Comparison of ENCODE assay signal across 17 mouse cellular contexts in the genomic region with DNA sequence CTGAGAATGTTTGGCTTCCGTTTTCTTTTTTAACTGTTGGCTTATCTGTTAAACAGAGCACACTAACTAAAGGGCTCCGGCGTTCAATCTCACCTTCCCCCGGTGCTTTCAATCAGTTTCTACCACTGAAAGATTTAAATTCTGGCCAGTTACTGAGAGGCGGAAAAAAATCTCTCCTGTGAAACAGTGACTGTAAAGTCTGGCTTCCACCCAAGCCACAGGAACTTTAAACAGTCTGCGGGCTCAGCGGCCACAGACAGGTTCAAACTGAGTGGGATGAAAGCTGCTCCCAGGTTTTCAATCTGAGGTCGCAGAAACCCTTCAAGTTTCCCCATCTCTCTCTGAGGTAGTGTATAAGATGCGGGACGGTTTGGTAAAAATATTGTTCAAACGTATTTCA.
A peak's percentile ranks its signal among the peaks of the same experiment; 100 is the strongest.
DNase-seq lines count a peak whose midpoint lies in the region; ATAC-seq lines count a peak whose summit lies in the region.
"Had no signal": no experiment of that assay in that cellular context is flagged by ENCODE, and none has a peak within 500 bp of the region (broad histone marks: within the 10 kb centered on the region; RNA-seq: fewer than 3 reads in every experiment).

No protein-coding gene starts in this region.

- 0 out of 2 replicates have a peak, but pooled peaks cover 5% of the 10 kb centered on the region for H3K4me1 ChIP-seq in embryonic facial prominence, embryonic 14.5 days (ENCODE audit: control insufficient read depth, insufficient read depth, low read length)
- H3K4me1 ChIP-seq in embryonic facial prominence, embryonic 10.5 days, result no peaks in the 10 kb centered on the region
- H3K4me1 ChIP-seq: forebrain, embryonic 15.5 days had no signal

- ATAC-seq in embryonic facial prominence, embryonic 14.5 days (ENCODE audit: low read depth), result no peak
- peak; percentile 39; the same call in 1 of the 2 replicates for ATAC-seq in megakaryocyte progenitor cell, adult 5-6 weeks (replicated peaks; ENCODE audit: poor library complexity)
- ATAC-seq: forebrain, embryonic 15.5 days had no signal

- no peak overlapping the region for H3K4me3 ChIP-seq in embryonic facial prominence, embryonic 14.5 days (ENCODE audit: low read depth, low read length)
- H3K4me3 ChIP-seq in embryonic facial prominence, embryonic 10.5 days, result no peak overlapping the region
- H3K4me3 ChIP-seq: forebrain, embryonic 15.5 days; gastrocnemius, adult 2 months; layer of hippocampus, adult 2 months had no signal

- H3K27ac ChIP-seq in embryonic facial prominence, embryonic 14.5 days (replicated peaks; ENCODE audit: low read depth, low read length), result no peak overlapping the region
- H3K27ac ChIP-seq in embryonic facial prominence, embryonic 10.5 days (replicated peaks), result no peak overlapping the region
- H3K27ac ChIP-seq: forebrain, embryonic 15.5 days; gastrocnemius, adult 2 months; layer of hippocampus, adult 2 months; liver, embryonic 14.5 days; stomach, postnatal 0 days had no signal

- 0 out of 2 replicates have a peak overlapping the region, but pooled peaks have one; percentile 19 for H3K4me2 ChIP-seq in embryonic facial prominence, embryonic 14.5 days (ENCODE audit: low read depth, low read length)
- H3K4me2 ChIP-seq: forebrain, embryonic 15.5 days had no signal

- DNase-seq in embryonic facial prominence, embryonic 14.5 days (ENCODE audit: low spot score), result peak; percentile 82
- DNase-seq in embryonic facial prominence, embryonic 10.5 days (ENCODE audit: low spot score), result no peak
- DNase-seq in ovary, adult 18-20 months (ENCODE audit: low spot score), result peak; percentile 10
- DNase-seq in ovary, postnatal 10 days (ENCODE audit: low spot score), result no peak
- peak; percentile 55 for DNase-seq in fibroblast of lung, adult 2 months (ENCODE audit: low read depth)
- DNase-seq in spleen, adult 12 weeks (ENCODE audit: low spot score), result no peak
- DNase-seq in gastrocnemius, adult 8-10 months (ENCODE audit: low spot score in 2 of 2), result no peak
- DNase-seq: adrenal gland, postnatal 36 days; B cell, adult 2 months; gastrocnemius, adult 2 months; heart, postnatal 10 days had no signal

- WGBS in embryonic facial prominence, embryonic 14.5 days, result 54% methylated on average over 11 of the region's 11 CpGs
- 88% methylated on average over 11 of the region's 11 CpGs for WGBS in embryonic facial prominence, embryonic 10.5 days

- H3K36me3 ChIP-seq in embryonic facial prominence, embryonic 14.5 days (ENCODE audit: control insufficient read depth, insufficient read depth, low read length), result no peaks in the 10 kb centered on the region
- no peaks in the 10 kb centered on the region for H3K36me3 ChIP-seq in embryonic facial prominence, embryonic 10.5 days (replicated peaks)
- H3K36me3 ChIP-seq: forebrain, embryonic 15.5 days; G1E had no signal

- H3K9me3 ChIP-seq in embryonic facial prominence, embryonic 14.5 days (ENCODE audit: control insufficient read depth, low read length), result no peaks in the 10 kb centered on the region
- no peaks in the 10 kb centered on the region for H3K9me3 ChIP-seq in embryonic facial prominence, embryonic 10.5 days
- H3K9me3 ChIP-seq: forebrain, embryonic 15.5 days; G1E had no signal

- H3K9ac ChIP-seq in embryonic facial prominence, embryonic 14.5 days (ENCODE audit: low read depth, low read length), result no peak overlapping the region
- H3K9ac ChIP-seq: forebrain, embryonic 15.5 days; liver, embryonic 14.5 days had no signal

- no peaks in the 10 kb centered on the region for H3K27me3 ChIP-seq in embryonic facial prominence, embryonic 14.5 days (replicated peaks; ENCODE audit: control insufficient read depth, insufficient read depth, low read length)
- H3K27me3 ChIP-seq in embryonic facial prominence, embryonic 10.5 days (replicated peaks; ENCODE audit: low read depth, poor library complexity, severe bottlenecking), result no peaks in the 10 kb centered on the region
- H3K27me3 ChIP-seq: forebrain, embryonic 15.5 days had no signal

Comparison
In these comparisons a context has a peak if more than half of its experiments do, and no peak if none do; other contexts are left out.
1. DNase-seq: peak in embryonic facial prominence, embryonic 14.5 days (single experiment), ovary, adult 18-20 months (single experiment) and fibroblast of lung, adult 2 months (single experiment); none in embryonic facial prominence, embryonic 10.5 days (single experiment), ovary, postnatal 10 days (single experiment), spleen, adult 12 weeks (single experiment) and gastrocnemius, adult 8-10 months (0 of 2).